Mouse (Mus musculus): ENCODE data around the gene Tac4. TPM values are rescaled to one million over a fixed set of nuclear protein-coding genes. Genes with fewer than 3 reads are reported as not detected.
A peak's percentile ranks its signal among the peaks of the same experiment; 100 is the strongest.

The Tac4 gene
- total RNA-seq, 2 experiments from 2014 or later = not detected

GRCm38 (mm10) chr11:95257930-95258329 lies 3.4 kb upstream of the Tac4 start:
- DNase-seq (ENCODE audit: low spot score in 2 of 2) = no peak
- intact Hi-C loops (cut with DNase I) = loop anchor here (10.0 kb wide), 1 partner anchor 213 kb away; the partner anchor contains the start of gene Pdk2

- intact Hi-C loops (cut with DNase I) = loop anchor here (10.0 kb wide), 1 partner anchor 214 kb away; the partner anchor contains the start of gene Pdk2
- peak; percentile 75 to 78 for DNase-seq (ENCODE audit: low spot score in 2 of 2)
Observed at GRCm38 (mm10) chr11:95258490-95258889, 2.8 kb upstream of the Tac4 start.

GRCm38 (mm10) chr11:95259088-95259849 lies 2.1 kb upstream of the Tac4 start:
- peak; percentile 84 to 90 for DNase-seq (ENCODE audit: low spot score in 2 of 2)
- intact Hi-C loops (cut with DNase I) = loop anchor here (1.0 to 10.0 kb wide), 2 partner anchors 214 to 262 kb away; partner anchors contain the start of gene Pdk2

GRCm38 (mm10) chr11:95263816-95264454 lies 2.6 kb downstream of the Tac4 start:
- intact Hi-C loops (cut with DNase I) = no loop called here
- no peak for DNase-seq (ENCODE audit: low spot score in 2 of 2)

GRCm38 (mm10) chr11:95264455-95265013 lies 3.2 kb downstream of the Tac4 start:
- DNase-seq (ENCODE audit: low spot score in 2 of 2) = no peak
- intact Hi-C loops (cut with DNase I) = no loop called here

- no peak for DNase-seq (ENCODE audit: low spot score in 2 of 2)
- intact Hi-C loops (cut with DNase I) = no loop called here
Observed at GRCm38 (mm10) chr11:95266540-95267245, 5.4 kb downstream of the Tac4 start.

GRCm38 (mm10) chr11:95273661-95274060 lies 12.3 kb downstream of the Tac4 start:
- DNase-seq (ENCODE audit: low spot score in 2 of 2) = no peak
- intact Hi-C loops (cut with DNase I) = no loop called here

- DNase-seq (ENCODE audit: low spot score in 2 of 2) = no peak
Observed at GRCm38 (mm10) chr11:95274613-95275012, 13.3 kb downstream of the Tac4 start.

GRCm38 (mm10) chr11:95276056-95276455 lies 14.7 kb downstream of the Tac4 start:
- DNase-seq (ENCODE audit: low spot score in 2 of 2) = no peak
- intact Hi-C loops (cut with DNase I) = no loop called here

More at GRCm38 (mm10) chr11:95274613-95275012, 13.3 kb downstream of the Tac4 start:
- intact Hi-C loops (cut with DNase I) = no loop called here

- DNase-seq (ENCODE audit: low spot score in 2 of 2) = no peak
- intact Hi-C loops (cut with DNase I) = no loop called here
Observed at GRCm38 (mm10) chr11:95279061-95279659, 17.8 kb downstream of the Tac4 start.

GRCm38 (mm10) chr11:95282331-95282730 lies 21.0 kb downstream of the Tac4 start:
- no peak for DNase-seq (ENCODE audit: low spot score in 2 of 2)
- intact Hi-C loops (cut with DNase I) = no loop called here

GRCm38 (mm10) chr11:95291998-95292397 lies 30.7 kb downstream of the Tac4 start:
- no peak for DNase-seq (ENCODE audit: low spot score in 2 of 2)
- intact Hi-C loops (cut with DNase I) = no loop called here

GRCm38 (mm10) chr11:95293017-95293624 lies 31.8 kb downstream of the Tac4 start:
- DNase-seq (ENCODE audit: low spot score in 2 of 2) = no peak
- intact Hi-C loops (cut with DNase I) = no loop called here

- intact Hi-C loops (cut with DNase I) = no loop called here
- DNase-seq (ENCODE audit: low spot score in 2 of 2) = no peak
Observed at GRCm38 (mm10) chr11:95295736-95296135, 34.4 kb downstream of the Tac4 start.

GRCm38 (mm10) chr11:95298146-95298545 lies 36.8 kb downstream of the Tac4 start:
- no peak for DNase-seq (ENCODE audit: low spot score in 2 of 2)
- intact Hi-C loops (cut with DNase I) = no loop called here

- no peak for DNase-seq (ENCODE audit: low spot score in 2 of 2)
- intact Hi-C loops (cut with DNase I) = no loop called here
Observed at GRCm38 (mm10) chr11:95299886-95300285, 38.6 kb downstream of the Tac4 start.

GRCm38 (mm10) chr11:95301772-95302171 lies 40.4 kb downstream of the Tac4 start:
- intact Hi-C loops (cut with DNase I) = no loop called here
- DNase-seq (ENCODE audit: low spot score in 2 of 2) = no peak

GRCm38 (mm10) chr11:95305600-95305999 lies 44.3 kb downstream of the Tac4 start:
- no peak for DNase-seq (ENCODE audit: low spot score in 2 of 2)
- intact Hi-C loops (cut with DNase I) = no loop called here

- intact Hi-C loops (cut with DNase I) = no loop called here
- DNase-seq (ENCODE audit: low spot score in 2 of 2) = no peak
Observed at GRCm38 (mm10) chr11:95307526-95307925, 46.2 kb downstream of the Tac4 start.
